Mouse (Mus musculus) stomach, postnatal 0 days (tissue): ENCODE data around the gene Vipas39.

Experiments
- CTCF ChIP-seq: IDR thresholded peaks from 2 replicates; pipeline ENCODE4 v1.5.1; 2016; ENCODE audit warnings: antibody characterized with exemption, low read depth, mild to moderate bottlenecking, moderate library complexity
- EP300 ChIP-seq: optimal IDR thresholded peaks from 2 replicates; pipeline ENCODE3; 2016; ENCODE audit warnings: antibody characterized with exemption

DNA sequence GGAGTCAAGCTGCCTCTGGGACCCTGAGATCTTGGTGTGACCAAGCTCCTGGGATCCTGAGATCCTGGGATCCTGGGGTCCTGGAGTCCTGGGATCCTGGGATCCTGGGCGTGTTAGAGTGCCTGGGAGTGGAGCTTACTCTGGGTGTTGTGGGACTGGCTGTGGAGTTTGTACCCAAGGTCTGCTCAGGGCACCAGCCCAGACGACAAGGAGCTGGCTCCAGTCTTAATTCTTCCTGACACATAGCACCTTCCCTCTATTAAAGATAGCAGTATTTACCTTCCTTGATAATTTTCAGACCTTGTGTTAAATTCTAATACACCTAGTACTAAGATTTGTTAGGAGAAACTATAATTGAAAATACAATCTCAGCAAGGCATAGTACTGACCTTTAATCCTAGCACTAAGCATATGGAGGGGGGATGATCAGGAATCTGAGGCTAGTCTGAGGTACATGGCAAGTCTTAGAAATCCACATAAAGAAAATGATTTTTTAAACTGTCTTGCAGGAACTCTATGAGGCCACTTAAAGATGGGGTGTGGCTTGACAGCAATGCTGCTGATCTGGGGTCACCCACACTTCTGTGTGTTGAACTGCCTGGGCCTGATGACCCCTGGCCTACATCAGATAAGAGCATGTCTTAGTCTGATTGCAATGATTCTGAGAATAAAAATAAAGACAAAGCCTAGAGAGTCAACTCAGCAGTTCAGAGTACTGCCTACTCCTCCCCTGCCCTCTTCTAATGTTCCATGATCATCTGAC lies 53.0 kb downstream of the Vipas39 start:
- TF ChIP-seq CTCF (no peak), EP300 (no peak)
